Mouse (Mus musculus): ENCODE measurements around the gene Hoxa10.

GRCm38 (mm10) chr6:52235267-52235666, 5.4 kb downstream of the Hoxa10 start:
- TF ChIP-seq ZNF384 (IDR thresholded peaks at IDR 0.05; ENCODE audit: low read depth, low read length) (no peak), HCFC1 (IDR thresholded peaks at IDR 0.05; ENCODE audit: borderline replicate concordance, insufficient read depth, low read length) (no peak)
